Mouse (Mus musculus) G1E-ER4 (cell line): ENCODE measurements around the gene Rft1. TPM values are rescaled to one million over a fixed set of nuclear protein-coding genes. Genes with fewer than 3 reads are reported as not detected.

ENCODE experiments used
- GATA1 ChIP-seq: IDR thresholded peaks from one replicate; pipeline ENCODE4 v1.8.0; 2012; ENCODE audit warnings: low read length, inconsistent platforms
- polyA plus RNA-seq: library from polyadenylated mRNA; stranded (reverse); fragments of >175 nt; gene quantifications from 2 replicates; pipeline ENCODE4 v1.2.3, GENCODE M21; 2012

Gene Rft1
- polyA plus RNA-seq, 1 experiment: 6.0 TPM

DNA sequence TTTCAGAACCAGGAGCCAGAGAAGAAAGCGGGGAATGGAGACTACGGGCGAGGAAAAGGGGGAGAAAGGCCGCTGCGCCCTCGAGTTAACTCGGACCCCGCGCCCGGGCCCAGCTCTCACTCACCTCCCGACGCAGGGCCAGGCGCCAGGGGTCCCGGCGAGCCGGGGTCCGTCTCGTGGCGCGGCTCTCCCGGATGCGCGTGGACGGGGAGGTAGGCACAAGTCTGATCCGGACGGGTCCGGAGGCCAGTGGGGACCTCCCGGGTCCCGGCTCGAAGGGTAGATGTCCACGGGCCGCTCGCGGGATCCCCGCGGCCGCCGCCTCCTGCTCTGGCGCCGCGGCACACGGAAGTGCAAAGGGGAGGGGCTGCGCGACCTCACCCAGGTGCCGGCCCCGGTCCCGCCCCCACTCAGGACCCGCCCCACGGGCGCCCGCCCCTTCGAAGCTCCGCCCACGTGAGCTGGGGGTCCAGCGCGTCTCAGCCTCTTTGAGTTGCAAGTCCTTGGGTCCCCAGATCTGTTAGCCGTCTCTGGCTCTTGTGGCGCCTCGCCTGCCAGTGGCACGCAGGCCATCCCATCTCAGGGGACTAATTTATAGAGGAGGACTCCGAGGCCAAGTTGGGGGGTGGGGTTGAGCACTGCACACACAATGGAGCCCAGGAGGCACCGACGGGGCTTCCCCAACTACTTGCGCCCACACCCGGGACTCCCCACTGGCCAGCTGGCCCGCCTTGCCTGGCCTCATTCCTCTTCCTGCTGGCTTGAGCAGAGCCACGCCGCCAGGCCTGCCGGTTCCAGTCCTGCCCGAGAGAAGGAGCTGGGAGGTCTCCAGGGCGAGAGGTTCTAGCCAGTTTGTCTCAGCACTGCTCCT lies 28.1 kb upstream of the Rft1 start, which contains the start of gene Prkcd:
TSS of gene Prkcd (minus strand) at position 355 of the 871 bp plus-strand sequence.
- no peak for TF ChIP-seq GATA1

GRCm38 (mm10) chr14:30626756-30627742 lies 27.1 kb upstream of the Rft1 start:
- no peak for TF ChIP-seq GATA1

DNA sequence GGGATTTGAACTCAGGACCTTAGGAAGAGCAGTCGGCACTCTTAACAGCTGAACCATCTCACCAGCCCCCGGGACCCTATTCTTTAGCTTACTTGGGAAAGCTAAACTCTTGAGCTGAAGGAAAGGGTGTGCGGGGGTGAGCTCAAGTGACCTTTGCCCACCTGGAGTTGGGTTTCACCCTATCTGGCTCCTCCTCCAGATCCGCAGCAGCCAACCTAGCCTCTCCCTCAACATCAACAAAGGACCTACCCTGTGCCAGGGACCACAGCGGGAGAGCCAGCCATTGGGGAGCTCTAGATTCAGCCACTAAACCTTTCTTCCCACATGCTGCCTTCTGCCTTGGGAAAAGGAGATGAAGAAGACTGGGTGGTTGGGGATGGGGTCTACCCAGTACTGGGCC lies 25.9 kb upstream of the Rft1 start:
- TF ChIP-seq GATA1: no peak

GRCm38 (mm10) chr14:30629839-30630238 lies 24.3 kb upstream of the Rft1 start:
- no peak for TF ChIP-seq GATA1

- no peak for TF ChIP-seq GATA1
Observed at GRCm38 (mm10) chr14:30630811-30631576, 23.2 kb upstream of the Rft1 start.

GRCm38 (mm10) chr14:30631834-30632233 lies 22.3 kb upstream of the Rft1 start:
- TF ChIP-seq GATA1: no peak

- TF ChIP-seq GATA1: no peak
Observed at GRCm38 (mm10) chr14:30633708-30634107, 20.5 kb upstream of the Rft1 start.

DNA sequence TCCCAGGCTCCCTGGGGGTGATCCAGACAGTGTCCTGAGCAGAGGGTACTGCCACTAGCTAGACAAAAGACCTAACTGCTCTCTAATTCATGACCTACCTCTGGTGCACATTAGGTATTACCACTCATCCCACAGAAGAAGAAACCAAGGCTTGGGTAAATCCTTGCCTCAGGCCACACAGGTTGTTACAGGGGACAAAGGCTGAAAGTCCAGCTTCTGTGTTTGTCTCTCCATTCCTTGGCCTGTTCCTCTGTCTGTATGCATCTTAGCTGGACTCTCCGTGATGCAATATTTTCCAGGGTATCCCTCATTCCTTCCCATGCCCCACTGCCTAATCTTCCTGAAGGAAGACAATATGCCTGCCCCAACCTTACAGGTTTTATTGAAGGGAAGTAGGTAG lies 19.7 kb upstream of the Rft1 start:
- no peak for TF ChIP-seq GATA1

DNA sequence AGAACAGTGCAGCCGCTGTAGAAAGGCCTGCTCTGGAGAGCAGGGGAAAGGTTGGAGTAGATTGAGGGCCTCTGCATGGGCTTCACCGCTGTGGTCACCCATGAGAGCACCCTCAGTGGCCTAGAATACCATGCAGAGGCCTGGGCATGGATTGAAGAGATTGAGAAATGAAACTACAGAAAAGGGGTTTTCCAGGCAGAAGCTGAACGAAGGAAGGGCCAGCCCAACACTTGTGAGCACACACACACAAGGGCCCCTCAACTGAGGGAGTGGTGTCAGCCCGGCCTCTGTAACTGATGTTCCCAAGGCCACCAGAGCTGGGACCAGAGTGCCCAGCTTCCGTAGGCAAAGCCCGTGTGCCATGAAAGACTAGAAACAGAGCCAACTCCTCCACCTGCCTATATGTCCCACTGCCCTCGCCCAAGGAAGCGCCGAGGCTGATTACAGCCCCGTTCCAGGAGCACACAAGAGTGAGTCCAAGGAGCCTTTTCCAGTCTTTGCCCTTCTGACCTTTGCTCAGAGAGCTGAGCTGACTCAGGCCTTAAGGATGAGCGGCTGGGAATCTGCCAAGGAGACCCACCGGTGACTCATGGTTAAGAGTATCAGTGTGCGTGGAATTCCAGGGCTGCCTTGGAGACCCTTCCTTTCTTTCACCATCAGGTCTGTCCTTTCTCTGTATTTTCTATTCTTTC lies 18.8 kb upstream of the Rft1 start:
- no peak for TF ChIP-seq GATA1

- no peak for TF ChIP-seq GATA1
Observed at GRCm38 (mm10) chr14:30636499-30636898, 17.7 kb upstream of the Rft1 start.

GRCm38 (mm10) chr14:30637087-30637486 lies 17.1 kb upstream of the Rft1 start:
- TF ChIP-seq GATA1: no peak

GRCm38 (mm10) chr14:30638009-30638408 lies 16.2 kb upstream of the Rft1 start:
- no peak for TF ChIP-seq GATA1

GRCm38 (mm10) chr14:30638686-30639085 lies 15.5 kb upstream of the Rft1 start:
- TF ChIP-seq GATA1: no peak

DNA sequence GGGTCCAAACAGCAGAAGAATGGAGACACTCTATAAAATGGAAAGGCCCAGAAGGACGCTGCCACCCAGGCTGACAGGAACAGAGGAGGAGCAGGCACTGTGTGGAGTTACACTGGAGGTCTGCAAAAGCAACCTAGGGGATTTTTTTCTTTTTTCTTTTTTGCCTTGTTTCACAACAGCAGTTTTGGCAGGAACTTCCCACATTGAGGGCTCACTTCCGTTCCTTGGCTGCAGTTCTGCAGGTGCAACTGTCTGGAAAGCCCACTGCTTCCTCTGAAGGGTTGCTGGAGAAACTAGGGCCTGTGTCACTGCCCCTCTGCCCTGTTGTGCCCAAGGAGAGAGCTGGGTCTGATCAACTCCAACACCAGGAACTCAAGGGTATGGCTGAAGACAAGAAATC lies 12.4 kb upstream of the Rft1 start:
- TF ChIP-seq GATA1: no peak

DNA sequence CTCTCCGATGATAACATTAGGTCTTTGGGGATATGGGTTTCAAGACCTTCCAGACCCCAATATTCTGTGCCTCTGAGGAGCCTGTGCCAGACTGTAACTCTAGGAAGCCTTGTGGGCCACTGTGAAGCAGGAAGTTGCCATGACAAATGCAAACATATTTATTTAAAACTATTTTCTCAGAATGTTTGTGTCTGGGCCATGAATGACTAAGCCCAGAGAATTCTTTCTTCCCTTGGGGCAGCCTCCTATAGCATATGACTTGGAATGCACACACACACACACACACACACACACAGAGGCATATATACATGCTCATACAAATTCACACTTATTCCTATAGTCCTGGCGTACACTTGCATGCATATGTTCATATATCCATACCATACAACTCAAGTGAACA lies 10.1 kb upstream of the Rft1 start:
- TF ChIP-seq GATA1: no peak

DNA sequence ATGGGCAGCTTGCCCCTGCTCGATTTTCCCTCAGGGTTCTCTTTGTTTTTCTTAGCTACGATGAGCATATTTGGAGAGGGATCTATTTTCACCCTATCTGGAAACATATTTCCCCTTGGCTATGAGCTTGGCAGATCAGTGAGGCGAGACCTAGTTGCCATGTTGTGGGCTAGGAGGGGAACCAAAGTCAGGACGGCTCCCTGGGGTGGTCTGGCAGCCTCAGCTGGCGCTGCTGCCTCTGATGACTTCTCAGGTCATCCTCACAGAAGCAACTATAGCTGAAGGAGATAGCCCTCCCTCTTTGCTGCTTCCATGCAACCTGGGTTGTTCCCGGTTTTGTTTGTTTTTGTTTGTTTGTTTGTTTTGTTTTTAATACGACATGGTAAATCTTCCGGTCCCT lies 9.1 kb upstream of the Rft1 start:
- no peak for TF ChIP-seq GATA1
